Mouse (Mus musculus) CH12.LX (cell line): Measurements from ENCODE around the gene Vav2.

Source experiments
- BHLHE40 ChIP-seq: IDR thresholded peaks from 2 replicates; pipeline ENCODE4 v1.6.1; 2011; ENCODE audit warnings: mild to moderate bottlenecking, low read depth, low read length, improper control_type of control experiment
- CTCF ChIP-seq, 2 experiments: IDR thresholded peaks in 1 of 2; conservative IDR thresholded peaks in 1 of 2; 2 replicates each; pipeline ENCODE4 v1.5.1; 2011 to 2012; ENCODE audit warnings: low read depth in 2 of 2, low read length in 2 of 2, improper control_type of control experiment in 1 of 2, inconsistent platforms in 1 of 2, mild to moderate bottlenecking in 1 of 2, moderate library complexity in 1 of 2
- MAZ ChIP-seq: IDR thresholded peaks from 2 replicates; pipeline ENCODE4 v1.6.1; 2012; ENCODE audit warnings: low read depth, mild to moderate bottlenecking, inconsistent platforms, low read length, improper control_type of control experiment, moderate library complexity
- MEF2A ChIP-seq: IDR thresholded peaks from 2 replicates; pipeline ENCODE4 v1.6.1; 2014; ENCODE audit warnings: low read depth, mild to moderate bottlenecking, inconsistent platforms, low read length, improper control_type of control experiment, borderline replicate concordance
- NELFE ChIP-seq: IDR thresholded peaks from 2 replicates; pipeline ENCODE4 v1.6.1; 2011; ENCODE audit warnings: low read depth, low read length, improper control_type of control experiment
- POLR2A ChIP-seq: IDR thresholded peaks from 2 replicates; pipeline ENCODE4 v1.6.1; 2011; ENCODE audit warnings: low read depth, mild to moderate bottlenecking, improper control_type of control experiment, low read length
- POLR2AphosphoS2 ChIP-seq: IDR thresholded peaks from 2 replicates; pipeline ENCODE4 v1.6.1; 2011; ENCODE audit warnings: low read depth, low read length, improper control_type of control experiment
- RCOR1 ChIP-seq: conservative IDR thresholded peaks from 2 replicates; pipeline ENCODE4 v1.6.1; 2012; ENCODE audit warnings: low read depth, mild to moderate bottlenecking, inconsistent platforms, low read length, improper control_type of control experiment
- TCF12 ChIP-seq: IDR thresholded peaks from 2 replicates; pipeline ENCODE4 v1.6.1; 2014; ENCODE audit warnings: low read depth, mild to moderate bottlenecking, inconsistent platforms, low read length, improper control_type of control experiment
- ZNF384 ChIP-seq: IDR thresholded peaks from 2 replicates; pipeline ENCODE4 v1.6.1; 2012; ENCODE audit warnings: low read depth, low read length, improper control_type of control experiment, inconsistent platforms

DNA sequence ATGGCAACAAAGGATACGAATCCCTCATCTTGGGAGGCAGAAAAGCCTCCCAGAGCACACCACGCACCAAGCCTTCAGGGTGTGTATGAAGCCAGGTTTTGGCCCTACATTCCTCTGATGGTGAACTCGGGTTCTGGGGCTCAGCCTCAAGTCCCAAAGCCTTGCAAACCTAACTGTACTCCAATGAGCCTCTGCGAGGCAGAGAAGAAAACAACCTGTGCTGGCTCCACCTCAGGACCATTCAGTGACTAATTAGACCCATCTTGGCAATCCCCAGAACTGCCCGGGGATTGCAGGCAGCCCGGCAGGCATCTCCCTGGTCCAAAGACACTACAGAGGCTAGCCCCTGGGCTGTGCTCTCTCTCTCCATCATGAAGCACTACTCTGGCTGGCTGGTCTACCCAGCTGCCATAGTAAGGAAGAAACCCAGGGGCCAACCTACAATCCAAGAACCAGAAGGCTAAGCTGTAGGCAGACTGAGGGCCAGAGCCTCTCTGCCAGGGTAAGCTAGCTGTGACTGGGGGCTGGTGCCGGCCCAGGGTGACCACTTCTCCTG is 14.5 kb downstream of the Vav2 start:
- TF ChIP-seq ZNF384 (no peak), BHLHE40 (no peak), TCF12 (0 out of 2 replicates have a peak, but pooled peaks have one; percentile 26), MEF2A (0 out of 2 replicates have a peak, but pooled peaks have one; percentile 20), CTCF (conservative IDR thresholded peaks at IDR 0.05 in 1 of 2, IDR thresholded peaks at IDR 0.05 in 1 of 2; ENCODE audit: low read depth in 2 of 2, low read length in 2 of 2) (no peak), POLR2A (no peak), MAZ (no peak), RCOR1 (no peak), NELFE (no peak), POLR2AphosphoS2 (no peak)
